Mouse (Mus musculus): ENCODE results near the gene Il31ra.
"Not testable (repeated sequence)": the region's sequence is repeated elsewhere in the genome, so short reads cannot be mapped to it uniquely, and the experiment has no call there.

Gene Il31ra

GRCm38 (mm10) chr13:112594260-112594659 lies at the start of gene Il31ra:
TSS of gene Il31ra (minus strand) at chr13:112594360.
- not testable (repeated sequence) for DNase-seq

- DNase-seq: no peak
These were observed 48.7 kb upstream of the Il31ra start for GRCm38 (mm10) chr13:112642897-112643296.

GRCm38 (mm10) chr13:112639111-112639510 lies 45.0 kb upstream of the Il31ra start:
- DNase-seq: no peak

- no peak for DNase-seq
These were observed 42.3 kb upstream of the Il31ra start for GRCm38 (mm10) chr13:112636498-112636897.

- DNase-seq: no peak
These were observed 41.1 kb upstream of the Il31ra start for GRCm38 (mm10) chr13:112635174-112635837.

GRCm38 (mm10) chr13:112625566-112625965 lies 31.4 kb upstream of the Il31ra start:
- DNase-seq: no peak

GRCm38 (mm10) chr13:112624622-112625021 lies 30.5 kb upstream of the Il31ra start:
- DNase-seq: no peak

GRCm38 (mm10) chr13:112623656-112624055 lies 29.5 kb upstream of the Il31ra start:
- DNase-seq: no peak

GRCm38 (mm10) chr13:112621592-112621991 lies 27.4 kb upstream of the Il31ra start:
- DNase-seq: no peak

- no peak for DNase-seq
These were observed 14.4 kb upstream of the Il31ra start for GRCm38 (mm10) chr13:112608606-112609005.

GRCm38 (mm10) chr13:112604411-112604810 lies 10.3 kb upstream of the Il31ra start:
- DNase-seq: no peak

- DNase-seq: no peak
These were observed 9.7 kb upstream of the Il31ra start for GRCm38 (mm10) chr13:112603839-112604238.

GRCm38 (mm10) chr13:112602607-112603006 lies 8.4 kb upstream of the Il31ra start:
- DNase-seq: no peak

- no peak for DNase-seq
These were observed 3.9 kb downstream of the Il31ra start for GRCm38 (mm10) chr13:112590254-112590653.

GRCm38 (mm10) chr13:112589625-112590024 lies 4.5 kb downstream of the Il31ra start:
- no peak for DNase-seq

GRCm38 (mm10) chr13:112584556-112585237 lies 9.5 kb downstream of the Il31ra start:
- DNase-seq: no peak

GRCm38 (mm10) chr13:112582291-112582690 lies 11.9 kb downstream of the Il31ra start:
- no peak for DNase-seq

- DNase-seq: no peak
These were observed 12.4 kb downstream of the Il31ra start for GRCm38 (mm10) chr13:112581796-112582195.

GRCm38 (mm10) chr13:112580590-112581320 lies 13.4 kb downstream of the Il31ra start:
- no peak for DNase-seq

- peak; percentile 95 for DNase-seq
These were observed 16.1 kb downstream of the Il31ra start for GRCm38 (mm10) chr13:112578041-112578440.

- DNase-seq: no peak
These were observed 20.4 kb downstream of the Il31ra start for GRCm38 (mm10) chr13:112573800-112574199.

GRCm38 (mm10) chr13:112570768-112571167 lies 23.4 kb downstream of the Il31ra start:
- no peak for DNase-seq

- no peak for DNase-seq
These were observed 24.6 kb downstream of the Il31ra start for GRCm38 (mm10) chr13:112569606-112570005.

Data from right cerebral cortex, postnatal 14 days (tissue).